ENCODE assay signal across 8 mouse cellular contexts in genomic region chr2:155133011-155133976, GRCm38 (mm10). TPM values are rescaled to one million over a fixed set of nuclear protein-coding genes. Genes with fewer than 3 reads are reported as not detected.
DNase-seq lines count a peak whose midpoint lies in the region; ATAC-seq lines count a peak whose summit lies in the region.

Gene Itch, plus strand, starts transcription at chr2:155133509.

- ATAC-seq in megakaryocyte progenitor cell, adult 5-6 weeks (replicated peaks; ENCODE audit: poor library complexity) = peak; percentile 98

- DNase-seq in adipocyte (ENCODE audit: low spot score) = peak; percentile 96
- peak; percentile 98 for DNase-seq in embryo, embryonic 10 days (ENCODE audit: low spot score)
- DNase-seq in gastrocnemius, postnatal 10 days = peak; percentile 94
- peak; percentile 96 for DNase-seq in induced T-regulatory cell, adult 2 months (ENCODE audit: low read depth)
- DNase-seq in left cerebral cortex, adult 9 months (ENCODE audit: low spot score in 2 of 2) = peak; percentile 77 to 91
- peak; percentile 92 for DNase-seq in right cerebral cortex, postnatal 14 days
- DNase-seq in urinary bladder, postnatal 36 days (ENCODE audit: low spot score in 2 of 2) = peak; percentile 79 to 91

RNA-seq across cellular contexts. Expression of gene Itch, which starts in this region (rescaled TPM):
- total RNA-seq in gastrocnemius, postnatal 10 days (2021) = 10 to 100 TPM; 25.7 to 33.8 TPM
- total RNA-seq in megakaryocyte progenitor cell, adult 5-6 weeks (2015) = 50.8 and 52.9 TPM in 2 replicates
- 48.7 and 53.4 TPM in 2 replicates for total RNA-seq in megakaryocyte progenitor cell, adult 5-6 weeks (2017)

Comparison
In these comparisons a context has a peak if more than half of its experiments do, and no peak if none do; other contexts are left out.
1. Peak in every context shown above with its lines: DNase-seq and ATAC-seq.